Mouse (Mus musculus) embryo, embryonic 11.5 days (tissue): ENCODE measurements at regions not wholly inside any gene's neighbourhood (a gene's known extent, or its start where the extent isn't known, plus 50 kb on each side); places are given as distances from the start of the nearest gene placed in this dataset.
A peak's percentile ranks its signal among the peaks of the same experiment; 100 is the strongest.
"Not testable (repeated sequence)": the region's sequence is repeated elsewhere in the genome, so short reads cannot be mapped to it uniquely, and the experiment has no call there.

Experiments used
- DNase-seq: peaks from one replicate; pipeline ENCODE4 v3.0.0-alpha.2; 2012; ENCODE audit warnings: low read depth, low spot score

DNA sequence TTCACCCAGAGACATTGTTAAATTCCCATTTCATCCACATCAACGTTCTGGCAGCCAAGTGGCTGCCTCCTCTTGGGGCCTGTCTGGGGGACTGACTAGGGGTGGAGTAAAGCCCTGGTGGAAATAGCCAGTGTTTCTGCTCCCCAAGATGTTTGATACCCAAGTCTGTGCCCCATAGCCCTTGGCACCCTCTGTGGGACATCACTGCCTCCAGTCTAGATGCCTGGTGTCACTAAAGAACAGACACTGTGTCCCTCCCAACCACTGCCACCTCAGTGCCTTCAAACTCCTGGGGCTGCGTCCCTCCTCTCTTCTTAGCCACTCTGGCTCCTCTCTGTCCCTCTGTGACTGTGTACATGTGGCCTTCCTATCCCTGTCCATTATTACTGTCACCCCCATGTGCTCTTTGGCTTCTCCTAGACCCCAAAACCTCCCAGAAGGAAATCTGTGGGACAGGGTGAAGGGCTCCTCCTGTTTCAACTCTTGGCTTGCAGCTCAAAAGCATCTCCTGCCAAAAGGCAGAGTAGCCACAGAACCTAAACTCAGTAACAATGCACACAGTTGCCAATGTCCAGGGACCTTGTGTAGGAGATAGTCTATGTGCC, 224.8 kb upstream of the Irx4 start:
- DNase-seq: no peak

DNA sequence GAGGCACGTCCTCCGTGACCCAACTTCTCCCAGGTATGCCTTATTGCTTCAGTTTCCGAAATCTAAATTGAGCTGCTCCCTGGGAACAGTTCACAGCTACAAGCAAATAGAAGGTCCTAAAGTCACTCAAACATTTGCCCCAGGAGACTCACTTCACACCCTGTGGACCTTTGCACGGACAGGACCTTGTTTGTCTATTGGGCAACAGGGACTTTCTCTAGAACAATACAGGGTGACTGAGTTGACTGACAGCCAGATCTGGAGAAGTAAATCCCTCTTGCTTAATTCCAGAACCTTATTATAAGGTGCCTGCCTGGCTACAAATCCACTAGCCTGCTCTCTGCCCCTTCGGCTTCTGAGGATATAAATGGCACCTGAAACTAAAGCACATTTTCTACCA, 220.5 kb upstream of the Irx4 start:
- no peak for DNase-seq

DNA sequence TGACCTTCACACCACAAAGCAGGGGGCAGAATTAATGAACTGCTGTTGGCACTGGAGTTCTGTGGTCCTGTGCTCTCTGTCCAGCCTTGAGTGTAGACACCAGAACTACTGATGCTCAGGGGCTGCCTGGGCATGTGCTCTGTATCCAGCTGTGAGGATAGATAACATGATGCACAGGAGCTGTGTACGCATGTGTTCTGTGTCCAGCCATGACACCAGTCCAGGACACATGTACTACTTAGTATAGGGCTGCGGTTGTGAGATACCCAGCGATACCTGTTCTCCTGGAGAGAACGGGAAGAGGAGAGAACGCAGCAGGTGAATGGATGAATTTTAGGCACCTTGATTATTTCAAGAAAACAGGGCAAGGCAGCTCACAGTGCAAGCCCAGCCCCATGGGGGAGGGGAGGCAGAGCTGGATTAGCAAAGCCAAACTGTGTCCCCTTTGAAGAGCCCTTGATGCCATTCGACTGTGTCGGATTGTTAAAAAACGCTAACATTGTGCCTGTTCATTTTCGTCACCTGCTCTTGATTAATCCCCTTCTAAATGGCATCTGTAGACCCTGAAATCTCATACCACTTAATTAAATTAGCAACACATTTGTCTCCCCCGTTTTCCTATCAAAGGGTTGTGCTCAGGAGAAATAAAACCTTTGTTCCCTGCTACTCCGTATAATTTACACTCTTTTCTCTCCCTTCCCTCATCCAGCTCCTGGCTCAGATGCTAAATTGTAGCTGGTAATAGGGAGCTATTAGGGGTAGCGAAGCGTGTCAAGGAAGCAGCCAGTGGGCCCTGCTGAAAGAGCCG, 218.8 kb upstream of the Irx4 start:
- DNase-seq: peak; percentile 16

DNA sequence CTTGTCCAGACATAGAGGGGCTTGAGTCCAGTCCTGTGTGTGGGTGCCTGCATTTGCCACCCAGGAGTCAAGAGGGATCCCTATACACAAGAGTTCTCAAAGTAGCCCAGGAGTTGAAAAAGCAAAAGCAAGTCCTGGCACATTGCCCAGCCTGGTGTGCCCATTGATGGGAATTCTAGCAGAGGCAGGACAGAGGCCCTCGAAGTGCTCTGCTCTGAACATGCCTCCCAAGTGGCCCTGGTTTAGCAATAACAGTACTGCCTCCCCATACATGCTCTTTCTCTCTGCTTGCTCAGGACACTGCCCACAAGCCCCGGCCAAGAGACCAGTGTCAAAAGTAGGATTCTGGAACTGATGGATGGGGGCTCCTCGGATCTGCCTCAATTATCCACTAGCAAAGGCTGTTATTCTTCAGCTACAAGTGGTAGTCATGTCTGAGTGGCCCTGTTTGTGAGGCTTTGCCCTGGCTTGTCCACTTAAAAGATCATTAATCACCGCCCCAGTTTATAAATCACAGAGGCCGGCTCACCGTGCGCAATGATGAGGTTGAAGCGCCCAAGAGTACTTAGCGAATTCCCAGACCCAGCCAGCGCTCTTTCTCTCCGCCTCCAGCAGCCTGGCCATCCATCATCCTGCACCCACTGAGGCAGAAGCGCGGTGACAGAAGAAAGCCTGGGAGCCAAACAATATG, 190.3 kb upstream of the Irx4 start:
- DNase-seq: peak; percentile 51

DNA sequence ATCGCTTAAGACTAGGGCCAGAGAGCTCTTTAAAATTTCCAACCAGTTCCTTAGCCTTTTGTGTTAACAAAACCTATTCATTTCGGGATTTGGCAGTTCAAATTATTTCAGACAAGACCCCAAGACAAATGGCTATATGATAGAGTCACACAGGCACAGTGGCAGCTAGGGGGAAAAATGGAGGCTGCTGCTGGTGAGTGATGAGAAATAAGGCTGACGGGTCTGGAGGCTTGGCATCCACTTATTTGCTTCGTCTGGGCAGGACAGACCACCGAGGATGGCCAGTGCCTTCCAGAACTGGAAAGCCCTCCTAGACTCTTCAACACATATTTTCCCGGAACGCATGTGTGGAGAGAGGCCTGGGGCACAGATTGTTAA, 189.8 kb upstream of the Irx4 start:
- DNase-seq: no peak

DNA sequence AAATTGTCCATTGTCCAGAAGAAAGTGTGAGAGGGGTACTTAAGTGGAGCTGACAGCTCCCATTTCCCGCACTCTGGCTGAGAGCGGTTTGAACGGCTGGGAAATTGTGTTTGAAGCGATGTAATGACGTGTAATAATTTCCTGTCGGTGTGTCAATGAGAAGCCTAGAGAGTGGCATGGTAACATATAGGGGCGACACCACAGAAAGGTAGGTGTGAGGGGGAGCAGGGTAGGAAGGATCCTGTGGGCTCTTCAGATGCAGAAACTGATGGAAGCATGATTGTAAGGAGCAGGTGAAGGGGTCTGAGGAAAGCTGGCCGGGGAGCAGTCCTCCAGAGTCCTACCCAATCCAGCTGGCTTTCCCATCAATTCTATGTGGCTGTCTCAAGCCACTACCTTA, 189.2 kb upstream of the Irx4 start:
- no peak for DNase-seq

DNA sequence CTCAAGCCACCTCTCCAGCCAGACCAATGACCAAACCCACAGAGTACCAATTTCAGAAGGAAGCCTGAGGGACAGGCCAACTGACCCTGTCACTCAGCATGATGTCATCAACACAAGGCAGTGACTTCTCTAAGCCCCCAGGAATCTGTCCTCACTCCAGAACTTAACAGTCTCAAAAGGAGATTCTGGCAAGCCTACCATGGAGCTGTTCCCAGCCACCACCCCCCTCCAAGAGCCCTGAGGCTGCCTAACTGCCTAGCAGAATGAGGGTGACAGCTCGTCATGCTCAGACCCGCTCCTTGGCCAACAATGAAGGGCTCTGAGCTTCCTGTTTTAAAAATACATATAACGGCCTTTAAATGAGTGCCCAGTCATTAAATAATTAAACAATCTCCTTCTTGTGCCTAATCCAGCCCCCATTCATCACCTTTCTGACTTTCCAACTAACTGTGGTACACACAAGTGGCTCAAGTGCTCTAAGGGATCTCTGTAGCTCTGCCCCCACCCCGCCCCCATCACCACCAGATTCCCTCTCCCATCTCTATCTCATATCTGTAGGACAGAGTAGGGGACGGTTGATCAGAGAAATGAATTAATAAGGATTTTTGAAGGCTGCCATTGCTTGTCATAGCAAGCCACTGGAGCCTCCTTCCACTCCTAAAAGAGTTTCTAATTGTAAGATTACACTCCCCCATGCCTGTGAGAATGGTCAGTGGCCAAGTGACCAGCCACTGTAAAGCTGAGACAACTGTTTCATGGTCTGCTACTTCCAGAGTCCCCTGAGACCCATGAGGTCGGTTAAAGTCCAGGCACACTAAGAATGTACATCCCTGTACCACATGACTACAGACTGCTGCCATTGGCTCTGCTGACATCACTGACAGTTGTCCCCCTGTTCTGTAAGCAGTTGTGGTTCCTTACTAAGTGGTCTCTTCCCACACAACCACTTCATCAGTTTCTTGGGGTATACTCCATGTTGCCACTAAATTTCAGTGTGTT, 188.1 kb upstream of the Irx4 start:
- DNase-seq: no peak

DNA sequence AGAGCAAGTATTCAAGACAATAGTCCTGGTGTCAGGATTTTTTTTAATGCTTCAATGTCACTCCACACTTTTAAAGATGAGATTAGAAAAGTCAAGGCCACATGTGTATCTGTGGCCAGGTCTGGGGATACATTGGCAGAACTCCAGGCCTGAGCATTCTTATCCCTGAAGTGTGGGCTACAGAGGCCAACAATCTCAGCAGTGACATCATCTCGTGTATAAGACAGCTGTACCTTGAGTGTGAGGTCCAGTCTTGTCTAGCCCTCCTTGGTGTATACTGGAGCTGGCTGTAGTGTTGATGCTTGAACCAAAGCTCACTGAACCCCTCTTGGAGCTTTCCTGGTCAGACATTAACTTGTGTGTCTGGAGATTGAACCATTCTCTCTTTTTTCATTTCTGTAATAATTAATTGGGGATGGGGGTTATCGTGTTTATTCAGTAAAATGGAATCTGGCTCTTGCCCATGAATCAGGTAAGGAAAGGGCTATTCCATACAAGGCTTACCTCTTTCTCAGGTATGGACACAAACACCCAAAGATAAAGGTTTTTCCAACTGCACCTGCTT, 182.3 kb upstream of the Irx4 start:
- DNase-seq: no peak

DNA sequence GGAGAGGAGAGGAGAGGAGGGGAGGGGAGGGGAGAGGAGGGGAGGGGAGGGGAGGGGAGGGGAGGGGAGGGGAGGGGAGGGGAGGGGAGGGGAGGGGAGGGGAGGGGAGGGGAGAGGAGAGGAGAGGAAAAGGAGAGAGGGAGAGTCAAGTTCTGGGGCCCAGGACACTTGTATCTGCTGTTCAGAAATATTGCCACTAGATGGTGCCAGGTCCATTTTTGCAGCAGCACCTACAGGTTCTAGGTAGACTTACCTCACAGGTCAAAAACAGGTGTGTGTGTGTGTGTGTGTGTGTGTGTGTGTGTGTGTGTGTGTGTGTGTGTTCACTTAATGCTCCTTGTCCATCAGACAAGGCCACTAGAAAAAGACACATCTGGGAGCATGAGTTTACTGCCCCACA, 172.5 kb upstream of the Irx4 start:
- not testable (repeated sequence) for DNase-seq

DNA sequence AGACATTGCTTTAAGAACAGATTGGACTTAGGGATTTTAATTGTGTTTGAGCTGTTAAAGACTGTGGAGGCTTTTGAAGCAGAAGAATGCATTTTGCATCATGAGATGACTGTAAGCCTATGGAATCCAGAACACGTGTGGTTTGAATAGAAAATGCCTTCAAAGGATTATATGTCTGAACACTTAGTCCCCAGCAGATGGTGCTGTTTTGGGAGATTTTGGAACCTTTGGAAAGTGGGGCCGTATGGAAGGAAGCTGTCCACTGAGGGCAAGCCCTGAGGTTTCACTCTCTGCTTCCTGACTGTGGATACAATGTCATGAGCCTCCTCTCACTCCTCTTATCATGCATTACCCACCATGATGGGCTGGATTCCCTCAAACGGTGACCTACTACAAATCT, 168.4 kb upstream of the Irx4 start:
- DNase-seq: no peak

DNA sequence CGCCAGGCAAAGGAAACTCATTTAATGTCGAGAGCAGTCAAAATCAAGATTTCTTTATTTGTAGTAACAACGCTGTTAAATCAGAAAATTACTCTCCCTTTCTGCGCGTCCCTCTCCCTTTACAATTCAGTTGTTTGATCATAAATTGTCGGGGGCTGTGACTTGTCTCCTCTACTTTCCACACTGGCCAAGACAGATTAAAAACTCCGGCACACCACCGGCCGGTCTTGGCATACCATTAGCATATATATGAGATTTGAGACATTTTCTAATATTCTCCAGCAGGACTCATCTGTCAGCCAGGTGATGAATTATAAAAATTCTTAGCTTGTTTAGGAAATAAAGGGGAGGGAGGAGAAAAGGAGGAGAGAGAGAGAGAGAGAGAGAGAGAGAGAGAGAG, 162.8 kb upstream of the Irx4 start:
- DNase-seq: no peak

DNA sequence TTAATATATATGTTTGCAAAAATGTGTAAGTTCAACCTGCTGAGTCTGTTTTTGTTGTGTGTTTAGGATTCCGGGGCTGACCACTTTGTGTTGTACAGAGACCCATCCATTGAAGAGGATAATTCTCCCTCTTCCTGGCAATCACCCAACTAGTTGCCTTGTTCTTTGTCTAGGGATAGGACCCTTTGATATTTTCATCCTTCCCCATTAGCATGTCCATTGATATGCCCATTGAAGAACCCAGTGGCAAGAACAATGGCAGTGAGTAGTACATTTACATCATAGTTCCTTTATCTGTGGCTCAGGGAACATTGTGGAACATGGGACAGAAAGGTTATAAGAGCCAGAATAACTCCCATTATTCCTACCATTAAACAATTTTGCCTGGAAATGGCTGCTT, 160.9 kb upstream of the Irx4 start:
- DNase-seq: no peak

DNA sequence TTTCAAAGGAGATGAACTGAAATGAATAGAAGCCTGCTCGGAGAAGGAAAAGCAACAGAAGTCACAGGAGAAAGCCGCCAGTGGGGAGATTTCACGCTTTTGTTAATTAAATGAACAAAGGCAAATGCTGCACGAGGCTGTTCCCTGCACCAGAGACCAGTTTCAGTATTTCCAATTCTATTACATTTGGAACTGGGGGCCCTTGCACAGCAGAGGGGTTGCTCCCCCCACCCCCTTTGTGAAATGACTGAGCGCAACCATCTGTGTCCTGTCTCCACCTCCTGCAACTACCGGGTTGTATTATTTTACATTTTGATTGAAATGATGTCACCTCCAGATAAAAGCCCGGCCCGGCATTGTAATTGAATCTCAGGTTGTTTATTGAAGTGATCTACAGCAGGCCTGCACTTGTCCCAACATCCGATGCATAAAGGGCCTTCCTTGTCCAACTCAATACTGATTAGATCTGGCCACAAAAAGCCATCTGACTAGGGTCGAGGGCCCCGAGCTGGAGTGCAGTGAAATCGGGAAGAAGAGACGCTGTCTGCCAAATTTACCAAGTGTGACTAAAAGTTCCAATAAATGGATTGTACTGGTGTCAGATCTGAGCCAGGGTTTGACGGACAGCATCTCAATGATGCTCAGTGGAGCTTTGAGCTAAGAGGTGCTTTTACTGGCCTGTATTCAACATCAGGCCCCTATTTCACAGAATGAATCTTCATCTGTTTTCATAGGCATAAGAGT, 152.9 kb upstream of the Irx4 start:
- no peak for DNase-seq

DNA sequence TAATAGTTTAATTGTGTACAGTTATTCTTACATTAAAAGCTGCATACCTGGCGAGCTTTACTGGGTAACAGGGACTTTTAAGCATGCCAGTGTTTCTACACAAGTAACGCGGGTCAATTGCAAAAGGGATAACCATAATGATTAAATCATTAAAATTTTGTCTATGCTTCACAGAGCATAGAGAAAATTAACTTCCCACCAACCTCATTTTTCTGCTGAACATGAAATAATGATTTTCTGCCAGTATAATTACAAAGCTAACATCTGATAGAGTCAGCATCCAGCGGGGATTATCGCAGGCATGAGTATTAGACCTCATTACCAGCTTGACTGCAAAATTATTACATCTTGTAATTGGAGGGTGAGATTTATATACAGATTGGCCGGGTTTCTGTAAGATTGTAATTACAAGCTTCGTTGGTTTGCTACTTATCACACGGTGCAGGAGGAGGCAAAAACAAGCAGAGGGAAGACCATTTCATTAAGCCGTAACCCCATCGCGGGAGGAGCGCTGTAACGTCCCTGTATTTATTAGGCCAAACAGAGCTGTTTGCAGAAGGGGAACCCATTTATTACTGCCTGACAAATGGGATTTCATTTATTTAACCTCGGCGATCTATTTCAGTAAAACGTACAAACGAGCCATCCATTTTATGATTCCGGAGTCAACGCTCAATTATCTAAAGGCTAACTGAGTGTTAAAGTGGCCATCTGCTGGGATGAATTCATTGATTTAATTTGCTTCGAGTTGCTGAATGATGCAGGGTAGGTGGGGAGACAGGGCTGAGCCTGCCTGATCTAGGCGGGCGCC, 143.3 kb upstream of the Irx4 start:
- no peak for DNase-seq

DNA sequence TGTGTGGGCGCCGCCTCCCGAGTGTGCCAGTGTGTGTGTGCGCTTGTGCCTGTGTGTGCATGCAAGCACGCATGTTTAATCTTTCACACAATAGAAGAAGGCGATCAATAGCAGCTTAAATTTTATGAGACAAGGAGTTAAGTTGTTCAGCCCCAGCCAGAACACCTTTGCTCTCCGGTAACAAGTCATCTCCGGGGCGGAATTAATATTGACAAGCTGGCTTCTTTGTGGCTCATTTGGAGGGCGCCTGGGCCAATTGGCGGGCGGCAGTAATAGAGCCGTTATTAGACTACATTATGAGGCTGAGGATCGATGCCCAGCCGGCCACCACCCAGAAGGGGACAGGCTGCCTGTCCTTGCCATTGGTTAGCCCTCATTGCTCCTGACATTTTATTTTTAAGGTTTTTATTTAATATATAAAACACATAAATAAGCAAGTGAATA, 142.6 kb upstream of the Irx4 start:
- no peak for DNase-seq

DNA sequence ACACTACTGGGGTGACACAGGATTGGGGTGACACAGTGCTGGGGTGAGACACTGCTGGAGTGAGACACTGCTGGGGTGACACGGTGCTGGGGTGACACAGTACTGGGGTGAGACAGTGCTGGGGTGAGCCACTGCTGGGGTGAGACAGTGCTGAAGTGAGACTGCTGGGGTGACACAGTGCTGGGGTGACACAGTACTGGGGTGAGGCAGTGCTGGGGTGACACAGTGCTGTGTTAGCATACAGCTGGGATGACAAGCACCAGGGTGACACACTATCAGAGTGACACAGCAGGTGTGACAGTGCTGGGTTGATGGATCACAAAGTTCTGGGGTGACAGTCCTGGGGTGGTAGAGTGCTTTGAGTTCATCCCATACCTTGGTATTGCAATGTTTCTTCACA, 137.3 kb upstream of the Irx4 start:
- DNase-seq: no peak

DNA sequence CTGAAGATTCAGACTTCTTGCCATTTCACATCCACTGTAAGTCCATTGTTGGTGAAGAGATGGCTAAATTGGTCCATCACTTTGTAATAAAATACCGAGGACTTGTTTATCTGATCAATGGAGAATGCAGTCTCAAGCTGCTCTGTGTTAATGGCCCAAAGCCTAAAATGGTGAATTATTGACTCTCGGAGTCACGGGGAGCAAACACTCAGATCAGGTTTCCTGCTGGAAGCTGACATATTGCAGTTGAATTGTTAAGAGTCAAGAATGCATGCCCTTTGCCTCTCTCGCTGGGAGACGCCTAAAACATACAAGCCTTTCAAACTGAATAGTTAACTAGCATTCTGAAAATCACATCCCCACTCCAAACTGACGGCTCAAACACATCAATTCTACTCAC, 129.0 kb upstream of the Irx4 start:
- DNase-seq: no peak

DNA sequence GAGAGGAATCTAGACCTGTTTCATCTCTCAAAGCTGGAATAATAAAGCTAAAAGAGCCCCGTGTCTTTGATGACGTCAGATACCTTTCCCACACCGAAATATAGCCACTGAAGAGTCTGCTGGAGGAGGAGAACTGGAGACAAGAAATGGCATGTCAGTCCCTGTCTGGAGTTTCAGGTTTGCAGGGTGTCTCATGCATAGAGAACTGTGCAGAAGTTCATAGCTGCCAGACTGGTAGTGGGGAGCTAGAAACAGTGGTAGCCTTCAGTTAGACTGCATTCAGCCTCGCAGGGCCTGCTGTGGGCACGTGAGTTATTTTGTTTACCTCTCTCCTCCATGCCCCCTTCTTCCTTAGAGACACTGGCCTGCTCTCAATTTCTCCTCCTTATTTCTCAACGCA, 127.5 kb upstream of the Irx4 start:
- DNase-seq: no peak

DNA sequence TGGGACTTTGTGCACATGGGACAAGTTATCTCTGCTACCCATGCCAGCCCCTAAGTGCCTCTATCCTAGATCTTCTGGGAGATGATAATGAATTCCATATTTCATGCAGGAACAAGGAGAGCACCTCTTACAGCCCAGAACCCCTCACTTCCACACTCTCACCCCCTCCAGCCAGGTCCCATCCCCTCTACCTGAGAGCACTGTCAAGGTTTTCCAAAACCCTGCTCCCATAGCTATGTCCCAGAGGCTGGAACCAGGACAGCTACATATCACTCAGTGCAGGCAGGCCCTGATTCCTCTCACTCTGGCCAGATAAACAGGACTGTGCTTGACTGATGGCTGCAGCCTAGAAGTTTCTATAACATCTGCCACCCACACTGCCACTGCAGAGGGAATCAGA, 125.3 kb upstream of the Irx4 start:
- no peak for DNase-seq

DNA sequence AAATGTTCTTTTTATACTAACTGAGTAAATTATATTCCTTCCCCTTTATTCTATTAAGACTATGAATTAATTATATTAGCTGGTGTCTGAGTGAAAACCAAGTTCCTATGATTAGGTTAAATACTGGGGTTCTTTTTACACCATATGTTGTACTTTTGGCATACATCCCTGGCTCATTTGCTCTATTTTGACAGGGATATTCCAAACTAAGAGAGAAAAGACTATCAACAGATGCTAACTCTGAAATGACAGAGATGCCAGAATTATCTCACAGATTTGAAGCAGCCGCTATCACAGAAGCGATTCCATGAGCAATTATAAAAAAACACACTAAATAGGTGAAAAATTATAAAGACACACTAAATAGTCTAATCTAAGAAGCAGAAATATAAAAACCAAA, 119.0 kb upstream of the Irx4 start:
- DNase-seq: no peak
